Mouse (Mus musculus): Measurements from ENCODE around the gene Rxfp2. TPM values are rescaled to one million over a fixed set of nuclear protein-coding genes. Genes with fewer than 3 reads are reported as not detected.

Rxfp2 gene
- total RNA-seq (2023) = not detected in 2 replicates

DNA sequence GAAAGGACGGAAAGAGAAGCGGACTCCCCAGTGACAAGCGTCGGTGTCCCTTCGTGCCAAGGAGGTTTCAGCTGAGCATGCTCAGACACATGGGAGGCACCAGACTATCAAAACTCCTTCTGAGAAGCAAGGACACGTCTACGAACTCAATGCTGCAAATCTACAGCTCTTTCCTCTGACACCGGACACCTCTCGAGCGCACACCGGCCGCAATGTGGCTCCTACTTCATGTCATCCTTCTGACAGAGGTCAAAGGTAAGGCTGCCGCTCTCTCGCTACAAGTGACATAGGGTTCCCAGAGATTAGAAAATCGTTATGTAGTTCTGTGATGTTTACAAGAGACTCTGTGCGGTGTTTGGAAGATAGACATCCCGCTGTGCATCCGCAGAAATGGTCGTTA, at the start of gene Rxfp2:
Rxfp2 (plus strand) TSS at position 20 of the 400 bp plus-strand sequence.

DNA sequence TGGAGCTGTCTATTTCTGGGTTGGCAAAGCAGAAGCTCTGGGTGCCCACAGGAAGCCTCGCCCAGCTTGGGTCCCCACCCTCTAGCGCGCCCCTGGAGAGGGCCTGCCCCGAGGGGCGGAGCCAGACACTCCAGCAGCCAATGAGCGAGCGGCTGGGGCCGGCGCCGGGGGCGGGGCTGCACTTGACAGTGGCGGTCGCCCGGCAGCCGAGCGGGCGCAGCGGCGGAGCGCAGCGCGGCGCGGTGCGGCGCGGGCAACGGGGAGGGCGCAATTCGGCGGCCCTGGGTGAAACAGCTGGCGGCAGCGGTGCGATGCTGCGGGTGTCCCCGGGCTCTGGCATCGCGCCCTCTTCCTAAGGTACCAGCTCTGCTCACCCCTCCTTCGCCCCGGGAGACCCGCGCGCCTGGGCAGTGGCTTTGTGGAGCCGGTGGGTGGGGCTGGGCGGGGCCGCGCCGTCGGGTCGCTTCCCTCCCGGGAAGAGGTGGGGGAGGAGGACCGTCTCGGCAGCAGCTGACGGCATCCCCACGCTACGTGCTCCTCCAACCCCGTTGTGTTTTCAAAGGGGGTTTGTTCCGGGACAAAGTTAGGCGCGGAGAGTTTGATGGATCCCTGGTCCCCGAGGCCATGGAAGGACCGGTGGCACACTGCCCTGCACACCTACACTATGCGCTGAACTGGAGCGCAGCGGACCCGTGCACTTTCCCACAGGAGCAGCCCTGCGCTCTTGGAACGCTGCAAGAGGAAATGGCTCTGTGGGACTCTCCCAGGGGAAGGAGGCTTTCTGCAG, 100.2 kb downstream of the Rxfp2 start, which contains the start of gene Fry:
Fry (plus strand) TSS at position 191 of the 787 bp plus-strand sequence.

Other genes with a start within 250 kb of the Rxfp2 start
- gene Fry, start 100.0 kb downstream of the Rxfp2 start, total RNA-seq (2023) = 154 and 239 TPM in 2 replicates